Mouse (Mus musculus): Measurements from ENCODE around the gene Josd2. TPM values are rescaled to one million over a fixed set of nuclear protein-coding genes. Genes with fewer than 3 reads are reported as not detected.

Gene Josd2
- polyA plus RNA-seq, 1 experiment from 2014 or later, result 73.3 TPM

DNA sequence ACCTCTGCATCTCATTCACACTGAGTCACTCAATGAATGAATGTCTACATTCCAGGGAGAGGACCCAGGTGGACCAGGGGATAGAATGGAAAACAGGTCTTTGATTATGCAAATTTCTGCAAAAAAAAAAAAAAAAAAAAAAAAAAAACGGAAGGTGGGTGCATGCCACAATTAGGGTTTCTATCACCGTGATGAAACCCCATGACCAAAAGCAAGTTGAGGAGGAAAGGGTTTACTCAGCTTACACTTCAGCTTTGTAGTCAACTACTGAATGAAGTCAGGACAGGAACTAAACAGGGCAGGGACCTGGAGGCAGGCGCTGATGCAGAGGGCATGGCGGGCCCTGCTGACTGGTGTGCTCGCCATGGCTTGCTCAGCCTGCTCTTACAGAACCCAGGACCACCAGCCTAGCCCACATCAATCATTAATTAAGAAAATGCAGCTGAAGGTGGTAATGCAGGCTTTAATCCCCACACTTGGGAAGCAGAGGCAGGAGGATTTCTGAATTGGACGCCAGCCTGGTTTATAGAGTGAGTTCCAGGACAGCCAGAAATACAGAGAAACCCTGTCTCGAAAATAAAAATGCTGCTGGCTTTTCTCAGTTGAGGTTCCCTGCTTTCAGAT lies 17.9 kb downstream of the Josd2 start:
- DNase-seq (ENCODE audit: low spot score), result no peak
- 74% methylated on average over 7 of the region's 7 CpGs for WGBS

DNA sequence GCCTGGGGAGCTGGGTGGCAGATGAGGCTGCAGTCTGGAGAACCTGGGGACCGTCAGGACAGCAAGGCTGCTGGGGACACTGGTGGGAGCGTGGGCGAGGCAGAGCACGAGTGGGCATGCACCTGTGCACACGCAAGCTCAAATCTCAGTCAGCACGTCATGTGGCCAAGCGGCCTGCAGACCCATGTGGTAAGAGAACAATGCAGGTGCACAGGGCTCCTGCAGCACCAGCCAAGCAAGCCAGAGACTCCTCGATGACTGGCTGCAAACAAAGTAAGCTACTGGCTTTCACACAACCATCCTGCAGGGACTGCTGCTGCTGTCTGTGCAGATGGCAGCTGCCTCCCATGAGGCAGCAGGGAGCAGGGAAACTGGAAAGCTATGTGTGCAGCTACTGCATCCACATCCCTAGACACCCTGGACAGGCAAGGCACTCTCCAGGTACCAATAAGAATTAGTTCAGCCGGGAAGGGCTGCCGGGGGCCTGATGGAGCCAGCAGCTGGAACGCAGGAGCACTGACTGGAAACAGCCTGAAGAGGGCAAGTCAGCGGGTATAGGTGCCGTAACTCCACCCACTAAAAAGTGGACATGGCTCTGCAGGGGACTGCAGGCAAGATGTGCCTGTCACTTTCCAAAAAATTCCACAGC lies 19.3 kb downstream of the Josd2 start:
- WGBS, result 71% methylated on average over 13 of the region's 13 CpGs
- H3K9me3 ChIP-seq (replicated peaks), result no peaks in the 10 kb centered on the region
- DNase-seq (ENCODE audit: low spot score), result no peak
- no peak overlapping the region for H3K4me3 ChIP-seq
- peaks cover 37% of the 10 kb centered on the region for H3K36me3 ChIP-seq
- H3K4me1 ChIP-seq, result no peaks in the 10 kb centered on the region
- H3K27me3 ChIP-seq (ENCODE audit: low read depth, poor library complexity, severe bottlenecking), result peaks cover 12% of the 10 kb centered on the region
- H3K27ac ChIP-seq, result no peak overlapping the region

More for the DNA sequence above, 17.9 kb downstream of the Josd2 start:
- Histone ChIP-seq H3K4me3 (no peak overlapping the region), H3K4me1 (no peaks in the 10 kb centered on the region), H3K27me3 (ENCODE audit: low read depth, poor library complexity, severe bottlenecking) (peaks cover 23% of the 10 kb centered on the region), H3K9me3 (replicated peaks) (no peaks in the 10 kb centered on the region), H3K27ac (no peak overlapping the region), H3K36me3 (peaks cover 23% of the 10 kb centered on the region)

DNA sequence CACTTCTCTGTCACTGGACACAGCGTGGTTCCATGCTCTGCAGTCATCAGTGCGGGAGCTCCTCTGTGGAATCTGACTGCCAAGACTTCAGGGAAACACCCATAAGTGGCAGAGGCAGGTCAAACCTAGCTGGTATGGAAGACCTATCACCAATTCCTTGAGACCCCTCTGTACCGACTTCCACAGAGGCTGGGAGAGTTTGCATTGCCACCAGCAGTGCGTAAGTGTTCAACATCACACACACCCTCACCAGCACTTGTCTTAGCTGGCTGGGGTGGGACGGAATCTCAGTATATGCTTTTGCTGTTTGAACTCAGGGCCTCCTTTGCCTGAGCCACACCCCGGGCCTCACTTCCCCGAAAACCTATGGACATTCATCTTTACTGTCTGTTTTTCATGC lies 20.2 kb downstream of the Josd2 start:
- no peak overlapping the region for H3K4me3 ChIP-seq
- no peaks in the 10 kb centered on the region for H3K9me3 ChIP-seq (replicated peaks)
- H3K4me1 ChIP-seq, result no peaks in the 10 kb centered on the region
- H3K27me3 ChIP-seq (ENCODE audit: low read depth, poor library complexity, severe bottlenecking), result peaks cover 3% of the 10 kb centered on the region; the same call in 1 of the 2 replicates
- 87% methylated on average over 7 of the region's 7 CpGs for WGBS
- peaks cover 46% of the 10 kb centered on the region for H3K36me3 ChIP-seq
- DNase-seq (ENCODE audit: low spot score), result no peak
- H3K27ac ChIP-seq, result no peak overlapping the region

DNA sequence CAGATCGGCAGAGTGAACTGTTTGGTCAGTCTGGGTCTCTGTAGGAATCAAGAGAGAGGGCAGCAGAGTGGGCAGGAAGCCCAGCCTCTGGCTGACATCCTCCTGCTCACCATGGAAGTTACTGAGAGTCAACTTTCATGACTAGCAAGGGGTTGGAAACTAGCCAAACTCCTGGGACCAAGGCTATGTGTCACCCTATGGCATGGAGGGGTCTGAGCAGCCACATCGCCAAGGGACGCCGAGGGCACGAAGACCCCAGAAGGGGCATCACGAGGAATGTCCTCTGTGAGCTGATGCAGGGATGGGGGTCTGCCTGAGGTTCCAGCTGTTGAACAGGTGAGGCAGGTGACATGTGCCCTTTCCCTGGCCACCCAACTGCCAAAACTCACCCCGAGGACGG lies 20.8 kb downstream of the Josd2 start:
- Histone ChIP-seq H3K4me3 (no peak overlapping the region), H3K9me3 (replicated peaks) (no peaks in the 10 kb centered on the region), H3K27me3 (ENCODE audit: low read depth, poor library complexity, severe bottlenecking) (no peaks in the 10 kb centered on the region), H3K4me1 (no peaks in the 10 kb centered on the region), H3K27ac (no peak overlapping the region), H3K36me3 (peaks cover 51% of the 10 kb centered on the region)
- DNase-seq (ENCODE audit: low spot score), result no peak
- WGBS, result 93% methylated on average over 8 of the region's 8 CpGs

DNA sequence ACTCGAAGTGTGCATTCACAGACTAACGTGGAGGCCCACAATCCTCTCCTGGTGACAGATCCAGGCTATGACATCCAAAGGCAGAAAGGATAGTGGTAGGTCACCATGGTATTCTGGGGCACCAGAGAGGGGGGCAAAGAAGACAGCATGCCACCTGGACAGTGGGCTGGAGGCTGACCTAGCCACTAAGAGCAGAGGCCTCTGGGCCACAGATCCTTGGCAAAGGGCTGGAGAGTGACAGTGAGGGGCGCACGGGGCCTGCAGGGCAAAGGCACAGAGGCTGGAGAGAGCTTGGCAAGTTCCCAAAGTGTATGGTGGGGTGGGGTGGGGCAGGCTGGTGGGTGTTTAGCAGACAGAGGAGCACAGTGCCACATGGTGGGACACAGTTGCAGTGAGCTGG lies 22.5 kb downstream of the Josd2 start:
- Histone ChIP-seq H3K9me3 (replicated peaks) (no peaks in the 10 kb centered on the region), H3K4me3 (no peak overlapping the region), H3K27ac (no peak overlapping the region), H3K27me3 (ENCODE audit: low read depth, poor library complexity, severe bottlenecking) (no peaks in the 10 kb centered on the region), H3K36me3 (peaks cover 62% of the 10 kb centered on the region), H3K4me1 (peaks cover 6% of the 10 kb centered on the region)
- DNase-seq (ENCODE audit: low spot score), result no peak
- WGBS, result 98% methylated on average over 4 of the region's 4 CpGs

DNA sequence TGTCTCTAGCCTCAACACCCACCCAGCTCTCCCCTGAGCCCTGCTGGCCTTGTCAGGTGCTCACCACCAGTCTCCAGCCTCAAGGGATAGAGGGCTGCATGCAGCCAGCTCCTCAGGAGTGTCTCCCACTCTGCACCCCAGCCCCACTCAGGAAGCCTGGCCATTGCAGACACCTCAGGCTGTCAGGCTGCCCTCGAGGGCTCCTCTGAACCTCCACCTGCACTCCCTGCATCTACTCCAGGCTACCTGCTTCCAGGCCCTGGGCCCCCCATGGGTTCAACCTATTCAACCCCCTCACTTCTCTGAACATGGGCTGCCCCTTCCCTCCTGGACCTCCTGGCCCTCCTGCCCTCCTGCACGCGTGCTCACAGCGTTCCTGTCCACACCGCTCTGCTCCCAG lies 23.6 kb downstream of the Josd2 start:
- Histone ChIP-seq H3K4me3 (no peak overlapping the region), H3K4me1 (peaks cover 13% of the 10 kb centered on the region), H3K27me3 (ENCODE audit: low read depth, poor library complexity, severe bottlenecking) (no peaks in the 10 kb centered on the region), H3K9me3 (replicated peaks) (no peaks in the 10 kb centered on the region), H3K36me3 (peaks cover 62% of the 10 kb centered on the region), H3K27ac (no peak overlapping the region)
- WGBS, result 98% methylated on average over 5 of the region's 5 CpGs
- DNase-seq (ENCODE audit: low spot score), result no peak

DNA sequence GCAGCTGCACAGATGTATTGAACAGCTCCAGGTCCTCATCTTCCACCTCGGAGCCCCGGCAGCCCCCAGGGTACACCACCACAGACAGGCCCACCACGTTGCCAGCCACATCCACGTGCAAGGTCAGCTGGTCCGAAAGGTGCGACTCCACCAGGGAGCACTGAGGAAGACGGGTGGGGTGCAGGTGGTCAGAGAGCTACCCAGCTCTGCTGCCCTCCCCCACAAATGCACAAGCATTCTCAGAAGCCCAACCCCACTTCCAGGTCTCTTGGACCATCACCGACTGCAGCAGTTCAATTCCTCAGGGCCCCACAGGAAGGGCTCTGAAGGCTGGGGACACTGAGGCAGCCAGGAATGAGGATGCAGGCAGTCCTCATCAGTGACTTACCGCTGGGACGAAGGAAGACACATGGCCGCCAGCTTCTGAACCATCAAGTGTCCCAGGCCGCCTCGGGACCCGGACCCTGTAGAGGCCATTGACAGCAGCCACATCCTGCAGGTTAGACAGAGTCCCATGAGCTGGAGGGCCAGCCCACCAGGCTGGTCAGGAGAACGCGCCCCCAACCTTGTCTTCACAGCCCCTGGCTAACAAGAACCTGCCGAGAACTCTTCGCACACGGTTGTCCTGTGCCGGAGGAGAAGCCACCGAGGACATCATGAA lies 24.5 kb downstream of the Josd2 start:
- Histone ChIP-seq H3K36me3 (peaks cover 62% of the 10 kb centered on the region), H3K27ac (no peak overlapping the region), H3K27me3 (ENCODE audit: low read depth, poor library complexity, severe bottlenecking) (no peaks in the 10 kb centered on the region), H3K4me1 (peaks cover 19% of the 10 kb centered on the region), H3K9me3 (replicated peaks) (no peaks in the 10 kb centered on the region), H3K4me3 (no peak overlapping the region)
- DNase-seq (ENCODE audit: low spot score), result no peak
- WGBS, result 93% methylated on average over 21 of the region's 21 CpGs

DNA sequence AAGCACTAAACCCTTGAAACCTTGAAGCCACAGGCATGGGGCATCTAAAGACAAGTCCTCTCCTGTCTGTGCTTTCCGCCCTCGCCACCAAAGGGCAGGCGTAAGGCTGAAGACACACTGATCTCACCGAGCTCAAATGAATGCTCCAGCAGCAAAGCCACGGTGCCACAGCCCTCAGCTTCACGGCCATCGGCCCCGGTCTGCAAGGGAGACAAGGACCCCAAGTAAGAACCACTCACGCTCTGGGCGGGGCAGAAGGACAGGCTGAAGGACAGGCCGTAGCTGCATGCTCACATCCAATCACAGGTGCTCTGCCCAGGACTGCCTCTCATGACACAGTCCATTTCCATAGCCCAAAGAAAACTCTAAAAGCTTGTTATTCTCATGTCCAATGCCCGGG lies 26.9 kb downstream of the Josd2 start:
- H3K4me3 ChIP-seq, result no peak overlapping the region
- peaks cover 24% of the 10 kb centered on the region for H3K4me1 ChIP-seq
- peaks cover 49% of the 10 kb centered on the region for H3K36me3 ChIP-seq
- H3K27ac ChIP-seq, result no peak overlapping the region
- no peak for DNase-seq (ENCODE audit: low spot score)
- no peaks in the 10 kb centered on the region for H3K9me3 ChIP-seq (replicated peaks)
- WGBS, result 94% methylated on average over 12 of the region's 12 CpGs
- peaks cover 9% of the 10 kb centered on the region for H3K27me3 ChIP-seq (ENCODE audit: low read depth, poor library complexity, severe bottlenecking)

DNA sequence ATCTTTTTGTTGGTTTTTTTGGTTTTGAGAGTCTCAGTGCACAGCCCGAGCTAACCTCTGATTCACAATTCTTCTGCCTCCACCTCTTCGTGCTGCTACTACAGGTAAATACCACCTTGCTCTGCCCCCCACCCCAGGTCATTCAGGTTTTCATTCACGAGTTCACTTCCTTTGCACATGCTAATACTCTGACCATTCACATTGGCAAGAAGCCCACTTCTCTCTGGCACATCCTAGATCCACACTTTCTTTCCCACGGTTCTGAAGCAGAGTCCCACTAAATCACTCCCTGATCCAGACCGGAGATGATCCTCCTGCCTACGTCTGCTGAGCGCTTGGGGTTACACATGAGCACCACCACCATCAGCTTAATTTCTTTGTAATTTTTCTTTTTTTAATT lies 27.3 kb downstream of the Josd2 start:
- 89% methylated on average over 7 of the region's 7 CpGs for WGBS
- no peak overlapping the region for H3K27ac ChIP-seq
- H3K4me3 ChIP-seq, result peak overlapping the region; percentile 79

DNA sequence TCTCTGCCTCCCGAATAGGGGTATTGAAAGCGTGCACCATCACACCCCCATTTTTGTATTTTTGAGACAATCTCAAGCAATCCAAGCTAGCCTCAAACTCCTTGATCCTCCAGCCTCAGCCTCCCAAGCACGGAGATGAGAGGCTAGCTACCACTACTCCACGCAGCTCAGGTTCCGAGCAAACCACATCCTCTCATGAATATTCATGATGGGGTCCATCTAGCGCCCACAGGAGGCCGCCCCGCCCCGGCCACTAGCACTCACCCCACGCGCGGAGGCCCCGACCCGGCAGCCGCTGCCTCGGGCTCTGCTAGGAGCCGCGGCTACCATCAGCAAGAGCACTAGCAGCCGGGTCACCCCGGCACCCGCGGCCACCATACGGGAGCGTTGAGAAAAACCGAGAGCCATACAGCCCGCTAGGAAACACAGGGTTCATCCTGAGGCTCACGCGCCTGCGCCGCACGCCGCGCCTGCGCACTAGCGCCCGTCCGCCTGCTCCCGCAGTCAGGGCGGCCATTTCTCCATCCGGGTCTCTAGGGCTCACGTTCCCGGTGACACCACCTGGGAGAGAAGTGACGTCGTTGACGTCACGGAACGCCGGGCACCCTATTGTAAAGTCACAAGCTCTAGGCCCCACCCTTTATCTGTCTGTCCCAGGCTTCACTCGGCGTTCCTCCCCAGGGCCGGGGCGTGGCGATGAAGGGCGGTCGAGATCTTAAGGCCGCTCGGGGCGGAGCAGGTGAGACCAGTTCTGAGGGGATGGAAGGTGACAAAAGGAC lies 28.4 kb downstream of the Josd2 start, which contains the start of the genes Emc10 and Fam71e1:
Gene Emc10, minus strand, starts transcription at position 538 of the 779 bp plus-strand sequence.
Gene Fam71e1, plus strand, starts transcription at position 590 of the 779 bp plus-strand sequence.
- Histone ChIP-seq H3K36me3 (peaks cover 34% of the 10 kb centered on the region), H3K27ac (peak within 1 kb of the TSS; percentile 97), H3K9me3 (replicated peaks) (no peaks in the 10 kb centered on the region), H3K4me1 (peaks cover 24% of the 10 kb centered on the region), H3K4me3 (peak within 1 kb of the TSS; percentile 79), H3K27me3 (ENCODE audit: low read depth, poor library complexity, severe bottlenecking) (peaks cover 22% of the 10 kb centered on the region)
- WGBS, result under 1% methylated on average over 58 of the region's 58 CpGs
- peak; percentile 99 for DNase-seq (ENCODE audit: low spot score)

More for the DNA sequence above, 27.3 kb downstream of the Josd2 start:
- Histone ChIP-seq H3K9me3 (replicated peaks) (no peaks in the 10 kb centered on the region), H3K27me3 (ENCODE audit: low read depth, poor library complexity, severe bottlenecking) (peaks cover 13% of the 10 kb centered on the region), H3K36me3 (peaks cover 45% of the 10 kb centered on the region), H3K4me1 (peaks cover 24% of the 10 kb centered on the region)
- no peak for DNase-seq (ENCODE audit: low spot score)

DNA sequence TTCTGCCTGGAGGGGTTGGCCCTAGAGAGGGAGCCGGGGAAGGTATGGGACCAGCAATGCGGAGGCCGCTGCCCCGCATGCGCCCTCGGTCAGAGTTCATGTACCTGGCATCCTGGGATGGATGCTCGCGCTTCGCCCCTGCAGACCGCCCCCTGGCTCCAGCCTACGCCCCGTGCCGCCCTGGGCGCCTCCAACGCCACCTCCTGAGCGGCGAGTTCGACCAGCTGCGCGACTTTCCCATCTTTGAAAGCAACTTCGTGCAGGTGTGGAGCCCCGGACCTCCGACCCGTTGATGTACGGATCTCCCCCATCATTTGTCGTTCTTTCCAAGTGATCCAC lies 29.0 kb downstream of the Josd2 start:
- H3K4me1 ChIP-seq, result peaks cover 24% of the 10 kb centered on the region
- no peaks in the 10 kb centered on the region for H3K9me3 ChIP-seq (replicated peaks)
- peak overlapping the region; percentile 79 for H3K4me3 ChIP-seq
- H3K36me3 ChIP-seq, result peaks cover 29% of the 10 kb centered on the region
- H3K27ac ChIP-seq, result peak overlapping the region; percentile 97
- H3K27me3 ChIP-seq (ENCODE audit: low read depth, poor library complexity, severe bottlenecking), result peaks cover 22% of the 10 kb centered on the region
- under 1% methylated on average over 24 of the region's 26 CpGs for WGBS
- no peak for DNase-seq (ENCODE audit: low spot score)

DNA sequence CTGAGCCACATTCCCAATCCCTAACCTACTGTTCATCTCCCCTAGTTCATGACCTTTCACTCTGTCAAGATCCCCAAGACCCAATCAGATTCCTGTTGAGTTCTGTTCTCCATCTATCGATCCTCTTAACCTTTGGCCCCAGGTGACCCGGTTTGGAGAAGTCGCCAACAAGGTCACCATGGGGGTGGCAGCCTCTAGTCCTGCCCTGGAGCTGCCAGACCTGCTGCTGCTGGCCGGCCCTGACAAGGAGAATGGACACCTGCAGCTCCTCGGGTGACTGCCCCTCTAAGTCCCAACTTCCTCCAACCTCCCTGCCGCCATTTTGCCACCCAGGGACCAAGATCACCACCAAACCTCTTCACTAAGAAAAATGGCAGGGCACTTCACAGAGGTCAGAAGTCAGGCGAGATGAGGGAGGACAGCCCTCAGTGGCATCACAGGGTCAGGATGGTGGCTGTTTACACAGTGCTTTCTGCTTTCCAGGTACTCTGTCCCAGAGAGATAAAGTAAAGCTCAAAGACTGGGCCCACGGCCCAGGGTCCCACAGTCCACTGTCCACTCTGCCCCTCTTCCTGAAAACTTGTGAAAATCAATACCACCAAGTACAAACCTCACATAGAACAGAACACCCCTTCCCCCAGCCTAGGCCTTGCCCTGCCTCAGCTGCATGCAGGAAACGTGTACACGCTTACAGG lies 29.7 kb downstream of the Josd2 start:
- no peaks in the 10 kb centered on the region for H3K9me3 ChIP-seq (replicated peaks)
- 84% methylated on average over 10 of the region's 10 CpGs for WGBS
- peaks cover 24% of the 10 kb centered on the region for H3K4me1 ChIP-seq
- H3K36me3 ChIP-seq, result peaks cover 21% of the 10 kb centered on the region
- peak overlapping the region; percentile 79 for H3K4me3 ChIP-seq
- H3K27ac ChIP-seq, result peak overlapping the region; percentile 97; the same call in 1 of the 2 replicates
- peaks cover 22% of the 10 kb centered on the region for H3K27me3 ChIP-seq (ENCODE audit: low read depth, poor library complexity, severe bottlenecking)
- DNase-seq (ENCODE audit: low spot score), result no peak
